Mouse (Mus musculus) liver, embryonic 14.5 days (tissue): ENCODE data around the gene Cyp2d10.
"Not testable (repeated sequence)": the region's sequence is repeated elsewhere in the genome, so short reads cannot be mapped to it uniquely, and the experiment has no call there.

ENCODE experiments used
- CTCF ChIP-seq: IDR thresholded peaks from 2 replicates; pipeline ENCODE4 v1.5.1; 2016; ENCODE audit warnings: antibody characterized with exemption, low read depth, control low read depth
- EP300 ChIP-seq: IDR thresholded peaks from 2 replicates; pipeline ENCODE4 v1.6.1; 2016; ENCODE audit warnings: antibody characterized with exemption, low read depth

- not testable (repeated sequence) for TF ChIP-seq EP300, CTCF
These were observed 45.1 kb upstream of the Cyp2d10 start for GRCm38 (mm10) chr15:82452133-82452532.
